Mouse (Mus musculus) heart, embryonic 15.5 days (tissue): ENCODE data around the gene Gm8764. TPM values are rescaled to one million over a fixed set of nuclear protein-coding genes. Genes with fewer than 3 reads are reported as not detected.

Source experiments
- polyA plus RNA-seq: library from polyadenylated mRNA; unstranded; fragments of >200 nt; fragmentation: Nextera tagmentation; extraction: Ambion mirVana; gene quantifications from 2 replicates; pipeline ENCODE4 v1.2.1, GENCODE M21; 2015

Gene Gm8764
- polyA plus RNA-seq, 1 experiment from 2014 or later = not detected

Other genes starting within 250 kb of the Gm8764 start
- gene Gm21293, start 17.0 kb upstream of the Gm8764 start, polyA plus RNA-seq = not detected in 2 replicates
- not detected in 2 replicates for gene Gm6763, start 8.5 kb upstream of the Gm8764 start, polyA plus RNA-seq
- not detected in 2 replicates for gene Gm21304, start 8.5 kb downstream of the Gm8764 start, polyA plus RNA-seq
- gene Gm21312, start 17.0 kb downstream of the Gm8764 start, polyA plus RNA-seq = not detected in 2 replicates
- not detected in 2 replicates for gene Gm20765, start 25.5 kb downstream of the Gm8764 start, polyA plus RNA-seq
- not detected in 2 replicates for gene Gm4340, start 34.0 kb downstream of the Gm8764 start, polyA plus RNA-seq